Mouse (Mus musculus) hindlimb bud, embryonic 11.5 days (tissue): ENCODE data around the gene Nme1.
"Not testable (repeated sequence)": the region's sequence is repeated elsewhere in the genome, so short reads cannot be mapped to it uniquely, and the experiment has no call there.

ENCODE experiments used
- DNase-seq: peaks from one replicate; pipeline ENCODE4 v3.0.0-alpha.2; 2012; ENCODE audit warnings: low read depth, low spot score; ENCODE audit errors: extremely low spot score

The Nme1 gene

GRCm38 (mm10) chr11:93967381-93967780, 940 bp downstream of the Nme1 start:
- no peak for DNase-seq

- no peak for DNase-seq
Measured at GRCm38 (mm10) chr11:93965391-93965790, 2.9 kb downstream of the Nme1 start.

GRCm38 (mm10) chr11:93963013-93963412, 5.3 kb downstream of the Nme1 start:
- no peak for DNase-seq

GRCm38 (mm10) chr11:93961482-93961881, 6.8 kb downstream of the Nme1 start:
- no peak for DNase-seq

GRCm38 (mm10) chr11:93957746-93958145, 10.6 kb downstream of the Nme1 start:
- DNase-seq: no peak

- no peak for DNase-seq
Measured at GRCm38 (mm10) chr11:93957031-93957555, 11.2 kb downstream of the Nme1 start.

- DNase-seq: no peak
Measured at GRCm38 (mm10) chr11:93956159-93956558, 12.2 kb downstream of the Nme1 start, which contains the start of gene Nme2. Nme2 (minus strand) TSS chr11:93956259.

- DNase-seq: no peak
Measured at GRCm38 (mm10) chr11:93955256-93956150, 12.8 kb downstream of the Nme1 start.

GRCm38 (mm10) chr11:93954738-93955255, 13.5 kb downstream of the Nme1 start:
- DNase-seq: no peak

GRCm38 (mm10) chr11:93952376-93952775, 15.9 kb downstream of the Nme1 start:
- no peak for DNase-seq

- DNase-seq: no peak
Measured at GRCm38 (mm10) chr11:93950045-93950444, 18.3 kb downstream of the Nme1 start.

- DNase-seq: no peak
Measured at GRCm38 (mm10) chr11:93948887-93949567, 19.3 kb downstream of the Nme1 start.

GRCm38 (mm10) chr11:93944986-93945385, 23.3 kb downstream of the Nme1 start:
- DNase-seq: no peak

- no peak for DNase-seq
Measured at GRCm38 (mm10) chr11:93940906-93941305, 27.4 kb downstream of the Nme1 start.

GRCm38 (mm10) chr11:93929106-93929505, 39.2 kb downstream of the Nme1 start:
- DNase-seq: no peak

- not testable (repeated sequence) for DNase-seq
Measured at GRCm38 (mm10) chr11:93915019-93915418, 53.3 kb downstream of the Nme1 start.

- no peak for DNase-seq
Measured at GRCm38 (mm10) chr11:93911603-93912002, 56.7 kb downstream of the Nme1 start.

- DNase-seq: no peak
Measured at GRCm38 (mm10) chr11:93908829-93909228, 59.5 kb downstream of the Nme1 start.

- no peak for DNase-seq
Measured at GRCm38 (mm10) chr11:93907839-93908238, 60.5 kb downstream of the Nme1 start.
